Mouse (Mus musculus): ENCODE results near the gene Zdhhc8. TPM values are rescaled to one million over a fixed set of nuclear protein-coding genes. Genes with fewer than 3 reads are reported as not detected.

The Zdhhc8 gene
- polyA plus RNA-seq, 1 experiment: 52.3 TPM

DNA sequence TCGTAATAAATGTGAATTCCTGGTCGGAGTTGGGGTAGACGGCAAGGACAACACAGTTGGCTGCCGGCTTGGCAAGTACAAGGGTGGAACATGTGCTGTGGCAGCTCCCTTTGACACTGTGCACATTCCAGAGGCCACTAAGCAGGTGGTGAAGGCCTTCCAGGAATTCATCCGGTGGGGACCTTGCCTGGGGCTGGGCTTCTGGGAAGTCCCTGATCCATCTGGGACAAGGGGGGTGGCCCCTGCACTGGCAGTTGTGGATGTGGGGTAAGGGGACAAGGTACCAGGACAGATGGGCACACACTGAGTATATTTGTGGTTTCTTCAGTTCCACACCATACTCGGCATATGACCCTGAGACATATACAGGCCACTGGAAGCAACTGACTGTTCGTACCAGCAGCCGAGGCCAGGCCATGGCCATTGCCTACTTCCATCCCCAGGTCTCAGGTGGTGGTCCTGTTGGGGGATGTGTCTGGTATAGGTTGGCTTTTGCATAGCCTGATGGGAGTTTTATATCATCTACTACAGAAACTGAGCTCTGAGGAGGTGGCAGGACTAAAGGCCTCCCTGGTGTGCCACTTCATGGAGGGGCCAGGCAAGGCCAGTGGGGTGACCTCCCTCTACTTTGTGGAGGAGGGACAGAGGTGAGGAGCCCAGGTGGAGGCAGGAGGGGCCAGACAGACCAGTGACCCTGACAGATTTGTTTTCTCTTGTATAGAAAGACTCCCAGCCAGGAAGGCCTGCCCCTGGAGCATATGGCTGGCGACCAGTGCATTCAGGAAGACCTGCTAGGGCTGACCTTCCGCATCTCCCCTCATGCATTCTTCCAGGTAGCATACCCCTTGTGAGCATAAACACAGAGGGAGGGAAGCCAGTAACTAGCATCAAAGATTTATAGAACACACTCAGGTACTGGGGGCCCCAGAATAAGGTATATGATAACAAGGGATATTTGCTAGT lies 16.2 kb upstream of the Zdhhc8 start:
- TF ChIP-seq POLR2A (IDR thresholded peaks at IDR 0.05; ENCODE audit: low read depth, low read length) (no peak), CTCF (IDR thresholded peaks at IDR 0.05; ENCODE audit: extremely low read depth, insufficient read depth, insufficient read length, insufficient replicate concordance) (no peak)
- H3K27ac ChIP-seq (ENCODE audit: insufficient read depth, low read length): no peak overlapping the region
- H3K27me3 ChIP-seq (ENCODE audit: control insufficient read depth, insufficient read depth, low read length): no peaks in the 10 kb centered on the region
- peaks cover 35% of the 10 kb centered on the region for H3K36me3 ChIP-seq (ENCODE audit: control insufficient read depth, insufficient read depth, low read length)
- no peak overlapping the region for H3K4me3 ChIP-seq (ENCODE audit: extremely low read depth, insufficient read depth, insufficient read length)
- DNase-seq (ENCODE audit: low read depth in 1 of 2, low spot score in 2 of 2): no peak
- H3K4me1 ChIP-seq (ENCODE audit: control insufficient read depth, insufficient read depth, insufficient read length): peaks cover 6% of the 10 kb centered on the region; the same call in 1 of the 2 replicates
- 89% methylated on average over 10 of the region's 10 CpGs for WGBS

DNA sequence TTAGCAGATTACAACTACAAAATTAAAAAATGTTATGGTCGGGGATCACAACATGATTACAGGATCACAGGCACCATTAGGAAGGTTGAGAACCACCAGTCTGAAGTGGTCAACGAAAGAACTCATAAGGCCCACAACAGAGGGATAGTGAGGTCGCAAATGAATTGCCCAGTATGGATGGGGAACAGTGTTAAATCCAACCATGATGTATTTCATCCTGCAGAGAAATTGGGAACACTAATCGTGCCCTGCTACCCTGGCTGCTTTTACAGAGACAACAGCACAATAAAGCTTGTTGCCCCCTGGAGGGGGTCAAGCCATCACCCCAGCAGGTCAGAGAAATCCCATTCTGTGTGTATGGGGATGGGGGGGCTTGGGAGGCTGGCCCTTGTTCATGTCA lies 15.3 kb upstream of the Zdhhc8 start:
- 62% methylated on average over 4 of the region's 4 CpGs for WGBS
- no peaks in the 10 kb centered on the region for H3K27me3 ChIP-seq (ENCODE audit: control insufficient read depth, insufficient read depth, low read length)
- H3K4me3 ChIP-seq (ENCODE audit: extremely low read depth, insufficient read depth, insufficient read length): no peak overlapping the region
- DNase-seq (ENCODE audit: low read depth in 1 of 2, low spot score in 2 of 2): no peak
- no peak for TF ChIP-seq POLR2A (IDR thresholded peaks at IDR 0.05; ENCODE audit: low read depth, low read length)
- TF ChIP-seq CTCF (IDR thresholded peaks at IDR 0.05; ENCODE audit: extremely low read depth, insufficient read depth, insufficient read length, insufficient replicate concordance): no peak
- peaks cover 33% of the 10 kb centered on the region for H3K36me3 ChIP-seq (ENCODE audit: control insufficient read depth, insufficient read depth, low read length)
- H3K4me1 ChIP-seq (ENCODE audit: control insufficient read depth, insufficient read depth, insufficient read length): peaks cover 6% of the 10 kb centered on the region; the same call in 1 of the 2 replicates
- no peak overlapping the region for H3K27ac ChIP-seq (ENCODE audit: insufficient read depth, low read length)

DNA sequence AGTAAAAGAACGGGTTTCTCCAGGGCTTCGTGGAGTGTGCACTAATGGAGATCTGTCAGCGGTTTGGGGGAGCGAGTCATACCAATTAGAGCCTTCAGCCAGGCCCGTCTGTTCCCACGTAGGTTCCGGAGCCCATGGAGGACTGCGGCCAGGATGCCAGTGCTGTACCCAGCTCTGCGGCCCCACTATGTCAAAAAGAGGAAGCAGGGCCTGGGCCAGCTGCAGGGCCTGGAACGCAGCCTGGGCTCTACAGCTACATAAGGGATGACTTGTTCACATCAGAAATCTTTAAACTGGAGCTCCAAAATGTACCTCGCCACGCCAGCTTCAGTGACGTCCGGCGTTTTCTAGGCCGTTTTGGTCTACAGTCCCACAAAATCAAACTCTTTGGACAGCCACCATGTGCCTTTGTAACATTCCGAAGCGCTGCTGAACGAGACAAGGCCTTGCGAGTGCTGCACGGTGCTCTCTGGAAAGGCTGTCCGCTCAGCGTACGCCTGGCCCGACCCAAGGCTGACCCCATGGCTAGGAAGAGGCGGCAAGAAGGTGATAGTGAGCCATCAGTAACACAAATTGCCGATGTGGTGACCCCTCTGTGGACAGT lies 14.5 kb upstream of the Zdhhc8 start:
- Histone ChIP-seq H3K4me1 (ENCODE audit: control insufficient read depth, insufficient read depth, insufficient read length) (peaks cover 6% of the 10 kb centered on the region; the same call in 1 of the 2 replicates), H3K36me3 (ENCODE audit: control insufficient read depth, insufficient read depth, low read length) (peaks cover 39% of the 10 kb centered on the region), H3K27me3 (ENCODE audit: control insufficient read depth, insufficient read depth, low read length) (no peaks in the 10 kb centered on the region), H3K27ac (ENCODE audit: insufficient read depth, low read length) (peak overlapping the region; percentile 74), H3K4me3 (ENCODE audit: extremely low read depth, insufficient read depth, insufficient read length) (peak overlapping the region; percentile 69)
- TF ChIP-seq POLR2A (IDR thresholded peaks at IDR 0.05; ENCODE audit: low read depth, low read length): no peak
- TF ChIP-seq CTCF (IDR thresholded peaks at IDR 0.05; ENCODE audit: extremely low read depth, insufficient read depth, insufficient read length, insufficient replicate concordance): no peak
- WGBS: 3% methylated on average over 27 of the region's 27 CpGs
- peak; percentile 41 to 65 for DNase-seq (ENCODE audit: low read depth in 1 of 2, low spot score in 2 of 2)

DNA sequence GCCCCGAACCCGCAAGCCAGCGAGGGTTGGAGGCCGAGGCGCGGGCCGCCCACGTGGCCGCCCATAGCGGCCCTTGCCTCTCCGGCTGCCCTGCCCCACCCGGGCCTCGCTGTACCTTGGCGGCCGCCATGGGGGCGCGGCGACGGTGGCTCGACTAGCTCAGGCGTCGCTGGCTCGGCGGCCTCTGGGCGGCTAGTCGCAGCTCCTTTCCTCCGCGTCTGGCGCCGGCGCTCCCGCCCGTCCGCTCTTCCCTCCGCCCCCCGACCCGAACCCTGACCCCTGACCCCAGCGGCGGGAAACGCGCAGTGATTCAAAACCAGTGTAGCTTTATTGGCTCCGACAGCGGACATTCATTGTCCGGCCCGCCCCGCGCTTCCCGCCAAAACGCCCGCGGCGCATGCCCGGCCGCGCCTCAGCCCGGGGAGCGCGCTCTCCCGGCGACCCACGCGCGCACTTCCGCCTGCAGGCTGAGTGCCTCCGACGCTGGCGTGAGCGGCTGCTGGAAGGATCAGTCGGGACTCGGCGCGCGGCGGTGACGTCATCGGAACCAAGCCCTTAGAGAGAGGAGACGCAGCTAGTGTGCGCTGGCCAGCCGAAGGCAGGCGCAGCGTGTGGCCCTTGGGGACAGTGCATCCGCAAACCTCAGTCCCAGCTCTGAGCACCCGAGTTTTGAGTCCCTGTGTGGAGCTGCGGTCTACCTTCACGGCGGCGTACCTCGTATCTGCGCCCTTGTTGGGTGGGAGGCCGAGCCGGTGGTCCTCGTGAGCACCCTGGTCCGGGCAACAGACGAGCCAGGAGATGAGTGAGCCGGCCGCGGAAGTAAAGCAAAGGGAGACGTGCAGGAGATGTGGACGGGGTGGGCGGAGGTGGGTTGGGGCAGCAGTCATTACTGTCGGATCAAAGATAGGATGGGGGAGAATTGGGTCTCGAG lies 13.8 kb upstream of the Zdhhc8 start, which contains the start of the genes Trmt2a and Ranbp1:
Trmt2a (plus strand) TSS at position 247 of the 931 bp plus-strand sequence.
Ranbp1 (minus strand) TSS at position 300 of the 931 bp plus-strand sequence.
- peak; percentile 94 to 98 for DNase-seq (ENCODE audit: low read depth in 1 of 2, low spot score in 2 of 2)
- H3K27ac ChIP-seq (ENCODE audit: insufficient read depth, low read length): peak within 1 kb of the TSS; percentile 74
- peaks cover 34% of the 10 kb centered on the region for H3K36me3 ChIP-seq (ENCODE audit: control insufficient read depth, insufficient read depth, low read length)
- TF ChIP-seq CTCF (IDR thresholded peaks at IDR 0.05; ENCODE audit: extremely low read depth, insufficient read depth, insufficient read length, insufficient replicate concordance) (no peak), POLR2A (IDR thresholded peaks at IDR 0.05; ENCODE audit: low read depth, low read length) (peak; percentile 87)
- no peaks in the 10 kb centered on the region for H3K27me3 ChIP-seq (ENCODE audit: control insufficient read depth, insufficient read depth, low read length)
- peak within 1 kb of the TSS; percentile 69 for H3K4me3 ChIP-seq (ENCODE audit: extremely low read depth, insufficient read depth, insufficient read length)
- under 1% methylated on average over 97 of the region's 102 CpGs for WGBS
- H3K4me1 ChIP-seq (ENCODE audit: control insufficient read depth, insufficient read depth, insufficient read length): peaks cover 6% of the 10 kb centered on the region; the same call in 1 of the 2 replicates

DNA sequence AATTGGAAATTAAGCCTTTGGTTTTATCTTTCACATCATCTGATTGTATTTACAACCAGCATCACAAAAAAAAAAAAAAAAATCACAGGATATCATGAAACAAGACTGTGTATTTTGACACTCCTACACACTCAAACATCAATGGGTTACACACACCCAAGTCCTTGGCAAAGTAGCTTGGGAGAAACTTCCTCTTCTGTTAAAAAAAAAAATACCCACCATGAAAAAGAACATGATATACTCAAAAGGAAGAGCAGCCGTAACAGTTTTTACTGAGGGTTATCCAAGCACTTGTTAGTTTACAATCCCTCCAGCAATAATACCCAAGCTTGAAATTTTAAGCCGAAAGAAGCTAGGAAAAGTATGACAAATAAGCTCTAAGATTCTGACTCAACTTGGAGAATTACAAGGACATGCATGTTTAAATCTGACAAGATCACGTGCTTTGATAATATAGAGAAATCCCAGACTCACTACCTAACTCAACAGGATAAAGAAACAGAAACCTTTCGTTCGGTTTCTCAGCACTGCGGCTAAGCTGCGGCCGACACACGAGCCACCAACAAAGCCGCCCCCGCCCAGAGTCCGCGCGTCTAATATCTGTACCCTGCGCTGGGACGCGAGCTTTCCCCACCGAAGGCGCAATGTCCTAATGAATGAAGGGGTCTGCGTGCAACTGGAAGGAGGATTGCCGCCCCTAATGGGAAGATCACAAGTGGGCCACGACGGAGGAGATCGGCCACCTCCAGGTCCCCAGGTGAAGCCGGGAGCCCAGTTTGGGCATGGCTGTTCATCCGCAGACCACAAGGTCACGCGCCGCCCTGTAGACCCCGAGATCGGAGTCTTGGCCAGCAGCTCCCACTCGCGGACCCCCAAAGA lies 12.8 kb upstream of the Zdhhc8 start:
- Histone ChIP-seq H3K4me3 (ENCODE audit: extremely low read depth, insufficient read depth, insufficient read length) (peak overlapping the region; percentile 69), H3K36me3 (ENCODE audit: control insufficient read depth, insufficient read depth, low read length) (peaks cover 30% of the 10 kb centered on the region), H3K27me3 (ENCODE audit: control insufficient read depth, insufficient read depth, low read length) (no peaks in the 10 kb centered on the region), H3K4me1 (ENCODE audit: control insufficient read depth, insufficient read depth, insufficient read length) (peaks cover 6% of the 10 kb centered on the region; the same call in 1 of the 2 replicates), H3K27ac (ENCODE audit: insufficient read depth, low read length) (peak overlapping the region; percentile 61)
- under 1% methylated on average over 33 of the region's 33 CpGs for WGBS
- no peak for TF ChIP-seq POLR2A (IDR thresholded peaks at IDR 0.05; ENCODE audit: low read depth, low read length)
- no peak for TF ChIP-seq CTCF (IDR thresholded peaks at IDR 0.05; ENCODE audit: extremely low read depth, insufficient read depth, insufficient read length, insufficient replicate concordance)
- DNase-seq (ENCODE audit: low read depth in 1 of 2, low spot score in 2 of 2): no peak
